Mouse (Mus musculus): ENCODE data around the gene Gm10401.

Gm10401 gene

GRCm38 (mm10) chr5:115098195-115098594 lies at the start of gene Gm10401:
Gm10401 (minus strand) TSS chr5:115098295.
- no peak for DNase-seq (ENCODE audit: low read depth)

DNA sequence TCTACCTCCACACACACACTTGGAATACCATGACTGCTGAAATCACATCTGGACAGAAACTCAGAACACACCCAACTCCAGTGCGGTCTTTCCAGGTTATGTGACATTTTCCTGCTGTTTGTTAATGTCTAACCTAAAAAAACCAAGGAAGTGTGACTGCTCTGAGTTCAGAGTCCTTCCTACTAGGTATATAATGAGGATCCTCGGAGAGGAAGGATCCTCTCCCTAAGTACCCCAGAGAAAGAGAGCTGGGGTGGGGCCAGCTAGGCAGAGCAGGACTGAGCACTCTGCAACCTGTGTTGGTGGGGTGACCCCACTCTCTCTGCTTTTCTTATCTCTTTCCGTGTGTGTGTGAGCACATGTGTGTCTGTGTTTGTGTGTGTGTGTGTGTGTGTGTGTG lies 49.3 kb upstream of the Gm10401 start:
- no peak for DNase-seq (ENCODE audit: low read depth)

- no peak for DNase-seq (ENCODE audit: low read depth)
These were observed 48.6 kb upstream of the Gm10401 start for GRCm38 (mm10) chr5:115146747-115147130.

DNA sequence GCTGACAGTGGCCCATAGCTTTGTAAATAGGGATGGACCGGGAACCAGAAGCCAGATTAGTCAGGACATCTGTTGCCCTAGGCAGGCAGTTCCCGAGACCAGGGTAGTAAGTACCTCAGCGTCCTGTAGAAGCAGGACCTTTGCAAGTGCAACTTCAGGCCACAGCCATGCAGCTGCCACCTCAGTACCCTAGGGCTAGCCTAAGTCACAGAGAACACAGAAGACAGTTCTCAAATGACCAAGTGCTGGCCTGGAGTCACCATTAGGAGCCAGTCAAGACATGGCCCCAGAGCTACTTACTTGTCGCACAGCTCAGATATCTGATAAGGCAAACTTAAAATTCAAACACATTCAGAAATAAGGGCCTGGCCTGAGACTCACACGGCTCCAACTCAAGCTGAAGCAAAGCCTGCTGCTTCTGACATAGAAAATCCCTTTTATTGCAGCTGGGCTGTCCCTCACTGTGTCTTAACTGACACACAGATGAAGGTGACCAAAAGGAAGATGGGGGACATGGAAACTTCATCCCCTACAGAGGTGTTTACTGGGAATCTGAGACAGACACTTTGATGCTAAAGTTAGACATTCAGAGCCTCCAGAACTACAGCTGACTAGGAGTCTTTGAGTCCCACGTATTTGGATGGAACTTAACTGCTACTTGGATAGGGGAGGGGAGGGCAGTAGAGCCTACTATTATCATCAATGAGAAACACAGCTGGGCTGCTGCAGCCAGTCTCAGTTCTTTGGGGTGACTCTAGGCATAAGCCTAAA lies 48.1 kb upstream of the Gm10401 start:
- DNase-seq (ENCODE audit: low read depth): no peak

DNA sequence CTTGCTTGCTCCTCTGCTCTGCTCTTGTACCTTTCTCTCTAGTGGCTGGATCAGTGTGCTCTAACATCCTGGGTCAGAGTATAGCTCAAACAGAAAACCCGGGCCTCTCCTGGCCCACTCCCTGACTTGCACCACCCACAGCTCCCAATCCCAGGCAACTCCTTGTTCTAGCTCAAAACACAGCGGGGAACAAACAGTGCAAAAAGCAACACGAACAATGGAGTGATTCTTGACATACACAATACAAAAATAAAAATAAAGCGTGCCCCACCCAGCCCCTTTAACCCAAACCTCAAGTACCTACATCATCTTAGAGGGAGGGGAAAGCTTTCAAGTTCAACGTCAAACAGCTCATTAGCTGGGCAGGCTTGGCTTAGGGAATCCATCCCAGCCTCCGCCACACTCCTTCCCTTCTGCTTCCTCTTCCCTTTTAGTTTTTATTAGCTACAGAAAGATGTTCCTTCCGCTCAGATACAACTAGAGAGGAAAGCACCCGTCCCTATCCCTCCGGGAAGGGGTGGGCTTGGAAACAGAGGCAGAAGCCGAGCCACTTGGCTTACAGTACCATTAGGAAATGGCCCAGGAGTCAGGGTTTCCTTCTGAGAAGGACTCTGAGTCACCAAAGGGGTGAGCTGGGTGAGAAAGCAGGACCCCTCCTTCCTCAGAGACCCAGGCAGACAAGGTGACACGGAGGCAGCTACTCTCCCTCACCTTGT lies 47.3 kb upstream of the Gm10401 start:
- no peak for DNase-seq (ENCODE audit: low read depth)

DNA sequence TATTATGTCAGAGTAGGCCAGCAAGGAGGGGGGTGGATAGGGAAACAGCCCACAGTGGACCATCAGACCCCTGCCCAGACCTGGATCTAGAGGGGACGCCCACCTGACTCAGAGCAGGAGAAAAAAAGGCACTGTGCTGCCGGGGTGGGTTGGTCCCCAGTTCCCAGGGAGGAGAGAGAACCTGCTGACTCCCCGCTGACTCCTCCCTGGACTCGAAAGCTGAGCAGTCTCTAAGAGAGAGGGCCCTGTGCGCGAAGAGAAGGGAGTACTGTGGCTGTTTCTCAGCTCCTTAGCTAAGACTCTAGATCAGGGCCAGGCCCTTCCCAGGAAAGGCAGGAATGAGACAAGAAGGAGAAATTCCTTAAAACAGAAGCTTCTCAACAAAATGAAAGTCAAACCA lies 46.4 kb upstream of the Gm10401 start:
- no peak for DNase-seq (ENCODE audit: low read depth)

- no peak for DNase-seq (ENCODE audit: low read depth)
These were observed 45.5 kb upstream of the Gm10401 start for GRCm38 (mm10) chr5:115143552-115143951.

GRCm38 (mm10) chr5:115142166-115142697 lies 44.1 kb upstream of the Gm10401 start:
- no peak for DNase-seq (ENCODE audit: low read depth)

DNA sequence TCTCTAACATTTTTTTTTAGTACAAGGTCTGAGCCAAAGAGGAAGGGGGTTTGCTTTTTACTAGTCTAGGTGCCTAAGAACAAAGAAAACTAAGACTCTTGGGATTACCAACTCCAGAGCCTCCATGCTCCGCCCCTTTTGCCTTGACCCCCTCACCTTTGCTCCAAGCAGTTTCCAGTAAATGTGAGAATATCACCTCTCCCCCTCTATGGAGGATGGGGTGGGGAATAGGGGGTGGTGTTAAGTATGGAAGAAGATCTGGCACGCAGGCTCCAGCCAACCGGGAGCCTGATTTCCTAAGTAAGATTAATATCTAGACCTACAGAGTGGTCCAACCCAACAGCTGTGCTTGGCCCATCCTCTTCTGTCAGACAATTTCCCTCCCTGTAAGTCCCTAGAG lies 42.6 kb upstream of the Gm10401 start:
- no peak for DNase-seq (ENCODE audit: low read depth)

- no peak for DNase-seq (ENCODE audit: low read depth)
These were observed 41.0 kb upstream of the Gm10401 start for GRCm38 (mm10) chr5:115139124-115139523.

- peak; percentile 44 for DNase-seq (ENCODE audit: low read depth)
These were observed 36.4 kb upstream of the Gm10401 start, which contains the start of gene Unc119b for GRCm38 (mm10) chr5:115134234-115135165. Unc119b (minus strand) TSS chr5:115134975.

- DNase-seq (ENCODE audit: low read depth): no peak
These were observed 35.4 kb upstream of the Gm10401 start for GRCm38 (mm10) chr5:115133358-115134066.

- no peak for DNase-seq (ENCODE audit: low read depth)
These were observed 34.4 kb upstream of the Gm10401 start for GRCm38 (mm10) chr5:115132465-115132864.

GRCm38 (mm10) chr5:115129328-115129727 lies 31.2 kb upstream of the Gm10401 start:
- no peak for DNase-seq (ENCODE audit: low read depth)

- DNase-seq (ENCODE audit: low read depth): no peak
These were observed 29.5 kb upstream of the Gm10401 start for GRCm38 (mm10) chr5:115127421-115128179.

DNA sequence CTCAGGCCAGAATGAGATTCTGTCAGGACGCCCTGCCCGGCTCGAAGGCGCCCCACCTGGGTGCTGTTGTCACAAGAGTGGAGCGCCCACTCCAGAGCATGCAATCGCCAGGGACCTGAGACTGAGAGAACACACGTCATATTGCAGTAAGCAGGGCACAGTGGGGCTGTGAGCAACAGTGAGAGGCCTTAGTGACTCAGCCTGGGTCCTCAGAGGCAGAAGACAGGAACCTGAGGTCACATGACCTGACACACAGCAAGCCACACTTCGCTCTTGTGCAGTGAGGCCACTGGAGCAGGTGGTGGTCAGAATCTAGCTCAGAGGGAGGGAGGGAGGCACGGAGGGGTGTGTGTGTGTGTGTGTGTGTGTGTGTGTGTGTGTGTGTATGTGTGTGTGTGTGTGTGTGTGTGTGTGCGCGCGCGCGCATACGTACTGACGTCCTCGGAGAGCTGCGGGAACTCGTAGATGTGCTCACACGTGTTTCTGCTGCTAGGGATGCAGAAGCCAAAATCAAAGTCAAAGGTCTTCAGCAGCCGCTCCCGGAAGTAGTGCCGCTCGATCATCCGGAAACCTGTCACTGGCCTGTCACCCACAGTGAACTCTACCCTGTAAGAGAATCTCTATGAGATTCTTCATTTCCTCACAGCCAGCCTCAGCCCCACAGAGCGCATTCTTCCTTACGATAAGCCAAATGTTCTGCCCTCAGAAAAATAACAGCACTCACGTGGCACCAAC lies 28.6 kb upstream of the Gm10401 start:
- no peak for DNase-seq (ENCODE audit: low read depth)

DNA sequence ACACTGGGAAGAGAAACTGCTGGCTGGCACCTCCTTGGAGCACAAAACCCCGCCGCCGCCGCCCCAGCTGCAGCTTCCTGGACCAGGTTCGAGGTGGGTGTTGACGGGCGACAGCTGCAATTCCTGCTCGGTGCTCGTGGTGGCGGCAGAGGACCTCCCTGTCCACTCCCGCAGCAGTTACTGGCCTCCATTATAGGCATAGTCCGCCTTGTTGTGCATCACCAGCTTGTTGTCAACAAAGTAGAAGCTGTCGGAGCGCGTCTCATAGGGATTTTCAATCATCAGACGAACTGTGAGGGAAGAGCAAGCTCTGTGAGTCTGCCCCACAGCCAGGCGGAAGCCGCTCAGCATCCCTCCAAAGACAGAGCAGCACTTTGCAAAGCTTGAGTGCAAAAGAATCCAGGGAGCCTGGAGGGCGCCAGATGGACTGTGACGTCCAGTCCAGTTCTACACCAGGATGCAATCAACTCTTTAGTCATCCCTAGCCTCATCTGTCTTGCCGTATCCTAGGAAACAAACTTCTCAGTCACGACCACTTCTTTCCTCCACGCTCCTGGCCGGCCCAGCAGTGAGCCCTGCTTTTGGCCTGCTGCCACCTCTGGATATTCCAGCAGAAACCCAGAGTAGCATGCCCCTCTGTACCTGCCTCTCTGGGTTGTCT lies 27.2 kb upstream of the Gm10401 start:
- DNase-seq (ENCODE audit: low read depth): peak; percentile 59

DNA sequence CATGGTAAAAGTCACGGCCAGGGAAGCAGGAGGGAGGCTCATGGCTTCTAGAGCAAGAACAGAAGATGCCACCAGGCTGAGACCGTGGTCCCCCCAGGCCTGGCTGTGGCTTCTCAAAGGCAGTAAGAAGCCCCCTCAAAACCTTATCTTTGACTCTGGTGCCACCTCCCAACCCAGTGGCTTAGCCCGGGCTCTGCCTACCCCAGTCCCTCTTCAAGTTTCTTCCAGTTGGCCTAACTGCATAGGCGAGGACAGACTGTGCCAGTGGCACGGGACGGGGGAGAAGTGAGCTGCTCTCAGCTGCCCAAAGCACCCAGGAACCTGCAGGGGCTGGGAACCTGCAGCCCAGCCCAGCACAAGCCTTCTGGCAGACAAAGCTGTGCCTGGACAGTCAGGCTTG lies 26.6 kb upstream of the Gm10401 start:
- no peak for DNase-seq (ENCODE audit: low read depth)

DNA sequence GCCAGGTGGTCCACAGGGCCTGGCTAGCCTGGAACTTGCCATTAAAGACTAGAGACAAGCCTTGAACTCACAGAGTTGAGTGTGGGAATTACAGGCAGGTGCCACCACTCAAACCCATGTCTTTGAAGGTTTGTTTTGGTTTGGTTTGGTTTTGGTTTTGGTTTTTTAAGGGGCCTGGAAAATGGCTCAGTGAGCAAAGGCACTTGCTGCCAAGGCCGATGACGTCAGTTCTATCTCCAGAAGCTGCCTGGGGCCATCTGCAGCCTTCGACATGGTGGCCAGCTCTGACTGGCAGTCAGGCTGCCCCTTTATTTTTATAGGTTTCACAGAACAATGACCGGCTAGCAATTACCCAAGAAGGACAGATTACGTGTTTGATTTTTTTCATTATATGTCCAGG lies 22.9 kb upstream of the Gm10401 start:
- no peak for DNase-seq (ENCODE audit: low read depth)
